Mouse (Mus musculus) left cerebral cortex, postnatal 14 days (tissue): ENCODE data around the gene Pfkfb2. TPM values are rescaled to one million over a fixed set of nuclear protein-coding genes. Genes with fewer than 3 reads are reported as not detected.

Experiments
- DNase-seq, 2 experiments: peaks; one replicate each; pipeline ENCODE4 v3.0.0; 2021 to 2022; ENCODE audit warnings: low spot score in 2 of 2, mixed read lengths in 1 of 2
- intact Hi-C: fragments of 180-260 bp; cut with DNase I; formaldehyde crosslinking; loops from one replicate; pipeline ENCODE4 v1.15.1; 2025
- long read RNA-seq, 2 experiments: library from polyadenylated mRNA; stranded (forward); transcript quantifications; one replicate each; pipeline ENCODE4 v2.0.0; 2021
- total RNA-seq, 2 experiments: library from RNA; stranded (reverse); gene quantifications; 2 replicates each; pipeline ENCODE4 v1.2.3; 2021

Gene Pfkfb2
- 10 to 100 TPM; 40.1 to 41.9 TPM for total RNA-seq
- long read RNA-seq, experiment 1, partial matches to known transcripts, result 2 of 18 reads
- long read RNA-seq, experiment 1, other reads (novel, unspliced or antisense), result 15 of 18 reads
- long read RNA-seq, experiment 2, partial matches to known transcripts, result 3 of 22 reads
- long read RNA-seq, experiment 2, other reads (novel, unspliced or antisense), result 18 of 22 reads

DNA sequence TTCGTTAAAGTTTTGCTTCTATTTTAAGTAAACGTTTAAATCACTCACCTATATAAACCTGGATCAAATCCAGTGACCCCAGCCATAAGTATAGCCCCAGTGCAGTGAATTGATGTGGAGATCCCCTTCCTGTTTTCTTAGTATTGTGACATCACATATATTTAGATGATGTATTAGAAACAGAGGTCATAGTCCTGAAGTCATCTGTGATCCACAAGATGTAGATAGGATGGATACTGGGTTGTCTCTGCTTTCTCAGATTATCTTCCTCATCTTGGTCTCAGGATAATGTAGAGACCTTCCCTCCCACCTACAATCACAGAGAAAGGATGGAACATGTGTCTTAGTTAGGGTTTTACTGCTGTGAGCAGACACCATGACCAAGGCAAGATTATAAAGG lies at the start of gene Pfkfb2:
TSS of gene Pfkfb2 (minus strand) at position 101 of the 400 bp plus-strand sequence.
- intact Hi-C loops, result no loop called here
- no peak for DNase-seq

DNA sequence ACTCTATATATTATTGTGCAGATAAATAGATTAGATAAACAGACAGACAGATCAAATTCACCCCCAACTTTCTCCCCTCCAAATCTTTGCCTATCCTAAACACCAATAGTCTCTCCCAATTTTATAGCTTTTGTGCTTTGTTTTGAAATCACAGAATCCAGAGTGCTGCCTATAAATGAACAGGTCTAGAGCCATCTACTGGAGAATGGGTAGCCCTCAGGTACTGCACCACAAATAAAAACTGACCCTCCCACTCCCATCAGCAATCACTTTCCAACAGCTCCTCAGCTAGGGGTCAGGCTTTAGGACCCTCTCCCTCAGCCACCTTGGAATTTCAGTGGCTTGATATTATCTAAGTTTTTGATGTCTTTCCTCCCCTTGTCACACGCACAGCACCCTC lies 47.6 kb upstream of the Pfkfb2 start:
- DNase-seq, result no peak
- intact Hi-C loops, result no loop called here

DNA sequence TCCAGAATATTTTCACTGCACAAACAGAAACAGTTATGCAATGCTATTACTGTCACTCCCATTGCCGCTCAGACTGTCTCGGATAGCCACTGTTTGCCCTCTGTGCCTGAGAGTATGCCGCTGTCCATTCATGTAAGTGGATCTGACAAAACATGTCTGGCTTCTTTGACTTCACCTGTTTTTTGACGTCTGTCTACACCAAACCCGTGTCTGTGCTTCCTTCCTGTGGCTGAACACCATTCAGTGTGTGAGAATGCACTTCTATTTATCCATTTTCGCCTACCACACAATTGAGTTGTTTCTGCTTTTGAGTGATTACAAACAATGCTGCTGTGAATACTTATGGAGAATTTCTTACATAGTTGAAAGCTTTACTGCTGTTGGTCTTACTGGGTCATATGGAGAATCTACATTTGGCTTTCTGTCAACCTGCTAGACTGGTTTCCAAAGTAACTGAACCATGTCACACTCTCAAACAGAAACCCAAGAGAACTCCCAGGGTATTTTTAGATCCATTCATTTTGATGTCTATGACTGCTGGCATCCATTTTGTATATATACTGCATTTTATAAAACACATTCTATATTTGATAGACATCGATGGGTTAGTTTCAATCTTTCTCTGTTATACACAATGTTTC lies 46.8 kb upstream of the Pfkfb2 start:
- peak in 1 of 2 experiments; percentile 49 for DNase-seq
- intact Hi-C loops, result no loop called here

DNA sequence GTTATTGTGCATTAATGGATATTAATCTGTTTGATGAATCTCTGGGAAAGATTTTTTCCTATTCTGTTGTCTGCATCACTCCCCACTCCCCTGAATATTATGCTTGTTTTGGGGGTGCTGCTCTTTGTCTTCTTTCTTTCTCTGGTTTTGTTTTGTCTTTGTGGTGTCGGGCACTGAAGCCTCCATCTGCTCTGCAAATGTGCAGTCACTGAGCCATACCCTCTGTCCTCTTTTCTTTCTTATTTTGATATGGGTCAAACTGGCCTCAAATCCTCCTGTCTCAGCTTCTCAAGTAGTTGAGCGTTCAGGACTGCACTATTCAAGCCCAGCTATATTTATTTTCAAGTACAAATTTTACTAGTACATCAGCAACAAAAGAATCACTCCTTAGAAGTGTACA lies 46.2 kb upstream of the Pfkfb2 start:
- no peak for DNase-seq
- intact Hi-C loops, result no loop called here

DNA sequence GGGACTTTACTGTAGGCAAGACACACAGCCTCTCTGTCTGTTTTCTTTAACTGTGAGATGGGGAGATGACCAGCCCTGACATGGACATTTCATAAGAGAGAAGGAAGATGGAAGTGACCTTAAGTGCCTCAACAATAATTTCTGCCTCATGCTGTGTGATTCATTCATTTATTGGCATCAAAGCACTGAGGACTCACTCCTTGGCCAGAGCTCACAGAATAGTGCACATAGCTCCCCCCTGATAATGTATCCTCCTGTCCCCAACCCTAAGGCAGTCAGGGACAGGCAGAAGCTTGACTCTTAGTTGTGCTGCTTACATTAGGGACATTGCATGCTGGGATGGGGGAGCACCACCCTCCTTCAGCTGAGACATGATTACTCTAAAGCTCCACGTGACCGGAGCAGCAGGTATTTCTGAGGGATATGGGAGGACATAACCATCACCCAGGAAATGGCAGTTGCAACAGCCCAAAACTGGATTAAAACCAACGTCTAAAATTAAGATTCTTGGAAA lies 42.0 kb upstream of the Pfkfb2 start:
- intact Hi-C loops, result no loop called here
- no peak for DNase-seq

DNA sequence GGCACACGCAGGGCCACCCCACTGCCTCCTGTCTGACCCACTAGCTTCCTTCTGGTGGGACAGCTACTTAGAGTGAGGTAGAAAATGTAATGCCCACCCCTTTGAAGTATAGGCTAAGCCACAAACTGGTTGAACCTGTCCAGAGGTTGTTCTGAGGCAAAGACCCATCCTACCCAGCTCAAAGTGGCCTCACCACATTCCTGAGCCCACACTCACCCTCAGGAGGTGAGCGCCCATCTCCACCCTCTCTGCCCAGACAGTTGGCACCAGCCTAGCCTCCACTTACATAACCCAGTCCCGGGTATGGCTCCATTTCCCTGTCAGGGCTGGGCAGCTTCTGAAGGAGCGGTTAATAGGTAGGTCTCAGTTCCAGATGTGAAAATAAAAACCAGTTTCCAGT lies 41.4 kb upstream of the Pfkfb2 start:
- intact Hi-C loops, result no loop called here

DNA sequence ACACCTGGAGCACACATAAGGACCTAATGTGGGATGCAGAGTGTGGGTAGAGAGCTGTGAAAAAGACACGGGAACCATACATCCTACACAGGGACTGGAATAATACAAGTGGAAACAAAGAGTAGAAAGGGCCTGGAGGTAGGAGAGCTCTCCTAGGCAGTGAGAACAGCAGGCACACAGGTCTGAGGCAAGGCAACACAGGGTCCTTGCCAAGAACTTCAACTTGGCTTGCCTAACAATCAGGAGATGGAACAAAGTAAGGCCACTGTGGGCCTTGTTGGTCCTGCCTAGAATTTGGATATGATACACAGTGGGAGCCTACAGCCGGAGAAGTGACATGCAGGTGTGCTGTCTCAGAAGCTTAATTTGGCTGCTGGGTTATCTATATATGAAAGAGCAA lies 40.9 kb upstream of the Pfkfb2 start:
- intact Hi-C loops, result no loop called here
- no peak for DNase-seq

More for the DNA sequence above, 41.4 kb upstream of the Pfkfb2 start:
- DNase-seq, result no peak

DNA sequence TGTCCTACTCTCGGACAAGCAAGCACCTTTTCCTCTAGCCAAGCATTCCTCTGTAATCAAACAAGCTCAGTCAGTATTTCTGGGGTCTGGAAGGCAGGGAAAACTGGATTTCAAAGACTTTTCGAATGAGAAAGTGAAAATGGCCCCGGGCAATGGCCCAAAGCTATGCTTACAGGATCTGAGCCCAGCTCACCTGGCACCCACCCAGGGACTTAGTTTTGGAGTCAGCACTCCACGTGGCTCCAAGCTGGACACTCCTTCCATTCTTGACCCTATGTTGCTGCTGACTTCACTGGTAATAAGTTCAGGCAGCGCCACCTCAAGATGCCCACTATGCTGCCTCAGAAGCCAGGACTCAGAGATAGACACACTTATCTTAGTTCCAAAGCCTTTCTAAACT lies 38.0 kb upstream of the Pfkfb2 start:
- intact Hi-C loops, result no loop called here
- DNase-seq, result no peak

DNA sequence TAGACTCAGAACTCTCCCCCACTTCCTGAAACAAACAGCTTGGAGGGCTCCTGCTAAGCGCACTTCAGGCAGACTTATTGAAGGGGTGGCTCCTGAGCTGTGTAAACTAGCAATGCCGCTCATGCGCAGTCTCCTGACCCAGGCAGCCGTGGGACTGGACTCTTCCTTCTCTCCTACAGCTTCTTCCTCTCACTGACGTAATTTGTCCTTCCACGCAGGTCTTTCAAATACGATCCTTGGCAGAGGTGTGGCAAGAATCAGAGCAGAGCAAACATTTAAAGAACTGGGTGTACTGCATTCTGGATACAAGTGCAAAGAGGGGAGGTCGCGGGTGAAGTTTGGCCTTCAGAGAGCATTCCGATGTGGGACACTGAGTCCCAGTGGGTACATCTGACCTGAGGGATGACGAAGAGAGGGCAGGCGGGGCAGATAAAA lies 35.0 kb upstream of the Pfkfb2 start:
- DNase-seq, result no peak
- intact Hi-C loops, result no loop called here

DNA sequence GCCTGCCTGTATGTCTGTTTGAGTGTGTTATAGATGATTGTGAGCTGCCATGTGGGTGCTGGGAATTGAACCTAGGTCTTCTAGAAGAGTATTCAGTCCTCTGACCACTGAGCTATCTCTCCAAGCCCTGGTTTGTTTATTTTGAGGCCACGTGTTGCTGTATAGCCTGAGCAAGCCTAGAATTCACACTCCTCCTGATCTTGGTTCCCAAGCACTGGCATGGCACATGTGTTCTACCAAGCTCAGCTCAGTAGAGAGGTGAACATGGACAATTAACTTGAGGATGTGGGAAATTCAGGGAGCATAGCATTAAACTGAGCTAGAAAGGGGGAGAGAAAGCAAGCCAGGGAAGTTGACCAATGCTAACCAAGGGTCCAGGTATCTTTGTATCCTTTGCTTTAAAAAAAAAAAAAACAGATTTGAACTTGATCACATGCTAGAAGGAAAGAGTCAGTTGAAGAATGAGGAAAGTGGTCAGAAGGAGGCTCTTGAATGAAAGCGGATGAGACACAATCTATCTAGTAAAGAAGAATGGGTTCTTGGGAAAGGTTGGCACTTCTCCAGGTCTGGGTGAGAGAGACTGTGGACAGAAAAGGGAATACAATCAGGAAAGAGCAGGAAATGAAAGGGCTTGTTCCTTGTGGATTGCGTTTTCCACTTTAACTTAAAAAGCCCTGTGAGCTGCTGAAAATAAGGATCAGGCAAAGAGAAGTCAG lies 33.1 kb upstream of the Pfkfb2 start:
- no peak for DNase-seq
- intact Hi-C loops, result no loop called here

DNA sequence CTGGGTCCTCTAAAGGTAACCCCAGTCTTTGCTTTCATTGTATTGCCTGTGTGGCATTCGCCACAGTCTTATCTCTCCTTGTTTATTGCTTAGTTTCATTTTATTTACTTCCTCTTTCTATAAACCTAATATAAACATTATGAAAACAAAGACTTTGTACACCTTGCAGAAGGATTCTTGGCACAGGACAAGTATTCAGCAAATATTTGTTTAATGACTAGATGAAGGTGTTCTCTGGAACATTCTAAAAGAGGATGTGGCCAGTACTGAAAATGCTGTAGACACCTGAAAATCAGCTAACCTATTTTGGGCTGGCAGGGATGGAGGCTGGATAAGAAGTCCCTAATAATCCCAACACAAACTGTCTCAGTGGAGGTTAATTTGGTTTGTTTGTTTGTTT lies 32.5 kb upstream of the Pfkfb2 start:
- intact Hi-C loops, result no loop called here
- no peak for DNase-seq

DNA sequence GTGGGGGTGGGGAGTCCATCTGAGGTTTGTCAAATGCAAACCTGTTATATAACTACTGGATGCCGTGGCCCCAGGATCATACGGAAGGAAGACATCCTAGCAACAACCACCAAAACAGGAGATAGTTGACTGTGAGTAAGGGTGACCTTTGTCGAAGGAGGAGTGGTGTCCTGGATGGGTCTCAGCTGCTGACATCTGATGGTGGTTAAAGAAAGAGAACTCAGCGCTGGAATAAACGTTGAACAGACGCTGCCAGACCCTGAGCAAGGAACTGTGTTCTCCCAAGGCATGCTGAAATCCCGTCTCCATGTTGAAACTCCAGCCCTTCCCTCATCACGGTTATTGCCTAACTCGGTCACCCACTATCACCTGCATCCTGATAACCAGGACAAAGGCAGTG lies 30.6 kb upstream of the Pfkfb2 start:
- intact Hi-C loops, result no loop called here
- DNase-seq, result no peak

DNA sequence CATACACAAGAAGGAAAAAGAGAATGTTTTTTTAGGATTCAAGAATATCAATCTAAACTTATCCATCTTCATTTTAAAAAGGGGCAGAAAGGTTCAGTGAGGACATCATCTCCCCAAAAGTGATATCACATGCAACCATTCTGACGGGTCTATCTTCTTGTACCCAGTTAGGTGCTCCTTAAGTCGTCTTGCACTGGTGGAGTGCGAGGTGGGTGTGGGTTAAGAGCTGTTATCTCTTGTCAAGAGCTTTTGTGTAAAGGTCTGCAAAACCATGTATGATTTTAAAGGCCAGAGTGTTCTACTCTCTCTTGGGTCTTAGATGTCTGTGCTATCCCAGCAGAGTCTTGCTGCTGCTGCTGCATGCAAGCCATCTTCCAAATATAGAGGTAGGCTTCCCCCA lies 17.8 kb upstream of the Pfkfb2 start:
- no peak for DNase-seq
- intact Hi-C loops, result no loop called here

DNA sequence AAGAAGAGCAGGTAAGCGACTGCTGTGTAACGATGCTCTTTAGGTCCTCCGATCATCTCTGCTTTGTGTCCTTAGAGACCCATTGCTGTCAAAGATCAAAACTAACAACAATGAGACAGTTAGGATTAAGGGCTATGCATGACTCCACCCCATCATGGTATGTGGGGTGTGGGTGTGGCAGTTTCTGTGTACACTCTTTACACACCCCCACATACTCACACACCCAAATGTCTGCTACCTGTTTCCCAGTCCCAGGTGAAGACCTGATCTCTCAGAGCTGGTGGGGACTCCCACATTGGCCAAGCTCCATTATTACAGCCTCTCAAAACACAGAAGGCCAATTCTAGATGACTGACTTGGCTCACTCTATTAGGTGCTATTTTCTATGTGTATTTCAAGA lies 16.5 kb upstream of the Pfkfb2 start:
- DNase-seq, result no peak
- intact Hi-C loops, result no loop called here

DNA sequence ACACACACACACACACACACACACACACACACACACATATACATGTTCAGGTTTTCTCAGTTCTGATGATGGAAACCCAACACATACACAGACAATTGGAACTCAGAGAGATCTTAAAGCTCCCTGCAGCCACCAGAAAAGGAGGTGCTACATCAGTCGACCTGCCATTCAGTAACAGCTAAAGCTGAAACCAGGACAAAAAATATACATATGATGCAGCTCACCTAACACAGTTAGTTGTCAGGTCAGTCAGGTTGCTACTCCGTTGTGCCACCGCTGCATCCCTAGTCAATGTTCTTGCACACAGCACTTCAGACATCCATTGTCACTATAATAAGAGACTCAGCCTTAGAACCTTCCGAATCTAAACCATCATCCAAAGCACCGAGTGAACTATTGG lies 15.9 kb upstream of the Pfkfb2 start:
- DNase-seq, result no peak
- intact Hi-C loops, result no loop called here

DNA sequence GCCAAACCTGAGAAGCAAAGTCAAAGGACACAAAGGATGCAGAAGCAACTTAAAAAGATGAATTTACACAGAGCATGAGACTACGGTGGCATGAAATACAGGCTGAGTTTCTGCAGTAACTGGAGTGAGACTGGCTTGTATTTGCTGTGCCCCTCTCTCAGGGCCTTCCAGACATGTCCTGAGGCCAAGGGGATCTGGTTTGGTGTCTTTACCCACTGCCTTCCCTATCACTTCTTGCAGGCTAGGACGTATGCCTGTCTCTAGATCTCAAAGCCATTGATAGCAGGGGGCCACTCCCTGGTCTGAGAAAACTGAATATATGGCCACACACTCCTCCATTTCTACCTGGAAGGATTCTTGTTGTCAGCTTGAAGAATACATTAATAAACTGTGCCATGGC lies 15.2 kb upstream of the Pfkfb2 start:
- no peak for DNase-seq

DNA sequence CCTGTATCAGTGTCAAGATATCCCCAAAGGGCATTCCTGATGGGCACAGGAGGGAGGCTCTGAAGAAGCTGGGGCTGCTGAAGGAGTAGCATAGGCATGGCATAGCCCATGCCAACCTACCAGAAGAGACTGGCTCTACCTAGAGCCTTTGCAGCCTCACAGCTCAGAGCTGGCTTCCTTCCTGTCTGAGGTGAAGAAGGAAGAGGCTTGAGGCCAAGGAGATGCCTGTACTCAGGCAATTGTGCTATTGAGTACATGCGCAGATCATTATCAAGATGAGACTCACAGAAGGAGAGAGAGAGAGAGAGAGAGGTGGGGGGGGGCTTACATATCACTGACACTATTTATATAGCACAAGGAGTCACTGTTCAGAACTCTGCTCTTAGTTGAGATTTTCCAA lies 14.7 kb upstream of the Pfkfb2 start:
- DNase-seq, result no peak
- intact Hi-C loops, result no loop called here

More for the DNA sequence above, 15.2 kb upstream of the Pfkfb2 start:
- intact Hi-C loops, result no loop called here

DNA sequence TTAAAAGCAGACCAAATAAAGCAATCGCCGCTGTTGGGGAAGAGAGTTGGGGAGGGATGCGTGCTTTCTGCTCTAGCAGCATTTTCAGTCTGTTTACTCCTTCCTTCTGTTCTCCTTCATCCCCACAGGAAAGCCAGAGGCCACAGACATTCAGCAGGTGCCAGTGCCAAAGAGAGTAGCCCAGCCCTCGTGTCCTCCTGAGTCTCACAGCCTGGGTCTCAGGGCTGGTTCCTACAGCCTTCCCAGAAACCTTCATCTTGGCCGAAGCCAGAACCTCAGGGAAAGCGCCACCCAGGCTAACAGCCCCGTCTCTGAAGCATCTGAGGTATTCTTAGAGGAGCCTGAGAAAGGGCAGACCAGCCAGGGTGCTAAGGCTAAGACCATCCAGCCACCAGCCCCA lies 13.1 kb upstream of the Pfkfb2 start:
- intact Hi-C loops, result no loop called here
- no peak for DNase-seq

DNA sequence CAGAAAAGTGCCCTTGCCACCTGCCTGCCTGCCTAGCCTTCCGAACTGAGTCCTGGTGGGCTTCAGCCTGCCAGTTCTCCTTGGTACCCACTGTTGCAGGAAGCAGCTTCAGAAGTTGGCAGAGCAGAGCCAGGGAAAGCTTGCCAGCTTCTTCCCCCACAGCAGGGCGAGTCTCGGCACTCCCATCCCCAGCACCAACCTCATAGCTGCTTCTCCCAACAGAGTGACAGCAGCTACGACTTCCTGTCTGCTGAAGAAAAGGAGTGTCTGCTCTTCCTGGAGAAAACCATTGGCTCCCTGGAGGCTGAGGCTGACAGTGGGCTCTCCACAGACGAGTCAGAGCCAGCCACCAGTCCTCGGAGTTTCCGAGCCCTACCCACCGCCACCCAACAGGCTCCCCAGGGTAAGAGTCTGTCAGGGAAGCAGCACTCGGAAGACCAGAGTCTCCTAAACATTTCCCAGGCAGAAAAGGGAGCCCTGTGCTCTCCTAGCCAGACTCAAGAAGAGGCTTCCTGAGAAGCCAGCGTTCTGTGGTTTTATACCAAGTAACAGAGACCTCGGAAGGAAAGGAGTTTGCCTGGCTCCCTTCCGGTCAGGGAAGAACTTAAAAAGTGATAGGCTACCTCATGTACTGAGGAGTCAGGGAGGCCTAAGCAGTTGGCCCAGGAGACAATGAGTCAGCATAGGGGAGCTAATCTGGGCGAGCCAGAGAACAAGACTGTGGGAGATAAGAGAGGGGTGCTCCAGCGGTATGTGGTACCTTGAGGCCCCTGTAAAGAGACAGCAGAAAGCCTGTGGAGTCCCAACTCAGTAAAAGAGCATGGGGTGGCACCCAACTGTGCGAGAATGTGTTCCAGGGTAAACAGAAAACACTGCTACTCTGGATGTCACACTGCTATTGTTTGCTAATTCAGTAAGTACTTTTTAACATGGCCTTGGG lies 12.0 kb upstream of the Pfkfb2 start:
- intact Hi-C loops, result no loop called here
- peak; percentile 62 to 64 for DNase-seq

DNA sequence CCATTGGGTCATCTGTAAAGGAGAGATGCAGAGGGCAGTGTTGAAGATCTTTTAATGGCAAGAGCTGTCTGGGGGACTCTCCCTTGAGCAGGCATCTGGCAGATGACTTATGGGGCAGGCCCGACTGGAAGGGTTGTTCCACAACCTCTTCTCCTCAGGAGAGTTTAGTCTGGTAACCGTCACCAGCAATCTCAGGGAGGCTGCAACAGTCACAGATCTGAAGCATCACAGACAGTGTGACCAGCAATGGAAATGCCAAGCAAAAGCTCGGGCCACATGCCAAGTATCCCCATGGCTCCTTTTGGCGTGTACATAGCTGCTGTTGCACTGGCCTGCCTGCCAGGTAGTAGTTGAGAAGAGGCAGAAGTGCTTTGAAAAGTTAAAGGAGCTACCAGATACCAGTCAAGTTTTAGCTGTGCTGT lies 11.2 kb upstream of the Pfkfb2 start:
- peak in 1 of 2 experiments; percentile 35 for DNase-seq
- intact Hi-C loops, result no loop called here
